Mouse (Mus musculus) myocyte (in vitro differentiated cells): ENCODE data around the gene Ddi2.

ENCODE experiments used
- CEBPB ChIP-seq: IDR thresholded peaks from 2 replicates; pipeline ENCODE4 v1.6.1; 2011; ENCODE audit warnings: mild to moderate bottlenecking, moderate library complexity; ENCODE audit not compliant: poor library complexity, insufficient read depth, severe bottlenecking
- E2F4 ChIP-seq: IDR thresholded peaks from one replicate; pipeline ENCODE4 v1.6.1; 2011; ENCODE audit warnings: mild to moderate bottlenecking, control low read depth, moderate library complexity; ENCODE audit not compliant: insufficient read depth
- MYOD1 ChIP-seq, 3 experiments: IDR thresholded peaks; one replicate each; pipeline ENCODE4 v1.6.1; 2011; ENCODE audit warnings: control low read depth in 2 of 3, low read depth in 2 of 3, mild to moderate bottlenecking in 2 of 3, moderate library complexity in 1 of 3; ENCODE audit not compliant: insufficient read length in 2 of 3, control insufficient read depth in 1 of 3
- POLR2A ChIP-seq: IDR thresholded peaks from one replicate; pipeline ENCODE4 v1.6.1; 2011; ENCODE audit warnings: low read depth, mild to moderate bottlenecking, control low read depth, moderate library complexity; ENCODE audit not compliant: insufficient read length
- TCF3 ChIP-seq: IDR thresholded peaks from one replicate; pipeline ENCODE4 v1.6.1; 2011; ENCODE audit warnings: low read depth, control low read depth; ENCODE audit not compliant: insufficient read length

DNA sequence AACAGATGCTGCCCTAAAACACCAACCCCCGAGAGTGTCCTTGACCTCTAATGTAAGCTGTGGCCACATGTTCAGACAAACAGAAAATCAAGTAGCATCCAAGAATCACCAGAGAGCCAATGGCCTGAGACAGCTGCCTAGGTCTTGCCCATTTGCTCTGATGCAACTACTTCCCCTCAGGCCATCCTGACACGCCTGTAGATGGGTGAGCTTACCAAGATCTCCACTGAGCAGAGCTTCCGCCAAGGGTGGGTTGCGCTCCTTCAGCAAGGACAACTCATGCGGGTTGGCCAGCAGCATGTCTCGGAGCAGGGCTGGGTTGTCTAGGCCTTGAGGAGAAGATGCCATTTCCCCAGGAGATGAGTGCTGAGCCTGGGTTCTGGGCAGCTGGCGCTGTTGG, 15.2 kb downstream of the Ddi2 start:
- TF ChIP-seq E2F4 (no peak), MYOD1 (IDR thresholded peaks at IDR 0.05; ENCODE audit: control insufficient read depth in 1 of 3, insufficient read length in 2 of 3, low read depth in 2 of 3) (no peak), TCF3 (no peak), CEBPB (no peak), POLR2A (no peak)
